Mouse (Mus musculus) stomach, embryonic 14.5 days (tissue): ENCODE measurements around the gene Pde9a. TPM values are rescaled to one million over a fixed set of nuclear protein-coding genes. Genes with fewer than 3 reads are reported as not detected.

Experiments
- ATAC-seq: fragments of 200-750 bp; cut with Nextera tagmentation; 2 replicates; pipeline ENCODE4 v1.8.0; 2017; ENCODE audit warnings: low read depth, moderate TSS enrichment; ENCODE audit not compliant: insufficient number of reproducible peaks, insufficient read depth, low FRiP score
- H3K27ac ChIP-seq: fragments of 300-500 bp; sonication (generic); 2 replicates; pipeline ENCODE4 v1.5.1; 2014; ENCODE audit warnings: mild to moderate bottlenecking, low read length, moderate library complexity, mixed read lengths
- H3K27me3 ChIP-seq: fragments of 300-500 bp; sonication (generic); 2 replicates; pipeline ENCODE4 v1.6.1; 2014; ENCODE audit warnings: low read length, control low read depth, mixed read lengths; ENCODE audit not compliant: control insufficient read depth, insufficient read depth
- H3K36me3 ChIP-seq: fragments of 300-500 bp; sonication (generic); 2 replicates; pipeline ENCODE4 v1.6.1; 2014; ENCODE audit warnings: mild to moderate bottlenecking, control low read depth, low read length, moderate library complexity, mixed read lengths; ENCODE audit not compliant: control insufficient read depth, insufficient read depth
- H3K4me1 ChIP-seq: fragments of 300-500 bp; sonication (generic); 2 replicates; pipeline ENCODE4 v1.6.1; 2014; ENCODE audit warnings: low read length, control low read depth, mixed read lengths; ENCODE audit not compliant: control insufficient read depth, insufficient read depth
- H3K4me2 ChIP-seq: fragments of 300-500 bp; sonication (generic); replicated peaks from 2 replicates; pipeline ENCODE4 v1.6.1; 2014; ENCODE audit warnings: low read depth, low read length, control low read depth
- H3K4me3 ChIP-seq: fragments of 300-500 bp; sonication (generic); 2 replicates; pipeline ENCODE4 v1.5.1; 2014; ENCODE audit warnings: low read depth, low read length, control low read depth
- H3K9ac ChIP-seq: fragments of 300-500 bp; sonication (generic); replicated peaks from 2 replicates; pipeline ENCODE4 v1.6.1; 2014; ENCODE audit warnings: low read depth, mild to moderate bottlenecking, control low read depth, low read length, moderate library complexity, mixed read lengths
- H3K9me3 ChIP-seq: fragments of 300-500 bp; sonication (generic); 2 replicates; pipeline ENCODE4 v1.6.1; 2016; ENCODE audit warnings: low read depth, low read length, control low read depth; ENCODE audit not compliant: control insufficient read depth
- WGBS: fragments of 180-500 bp; shearing (Covaris S2); extraction: QIAGEN DNeasy Blood & Tissue Kit; methylation state at CpG from one replicate; pipeline ENCODE4 v1.1.7; 2014; 5-methylcytosine and 5-hydroxymethylcytosine counted together
- polyA plus RNA-seq: library from polyadenylated mRNA; unstranded; fragments of >200 nt; fragmentation: Nextera tagmentation; extraction: Ambion mirVana; gene quantifications from 2 replicates; pipeline ENCODE4 v1.2.1, GENCODE M21; 2014

The Pde9a gene
- polyA plus RNA-seq, 1 experiment from 2014 or later: 42.8 TPM

GRCm38 (mm10) chr17:31521948-31522347 is 135.9 kb downstream of the Pde9a start:
- no peak overlapping the region; the same call in 1 of the 2 replicates for H3K9ac ChIP-seq
- H3K4me3 ChIP-seq: no peak overlapping the region
- peak overlapping the region; percentile 48; the same call in 1 of the 2 replicates for H3K27ac ChIP-seq
- no peak for ATAC-seq
- no peaks in the 10 kb centered on the region for H3K9me3 ChIP-seq
- no peaks in the 10 kb centered on the region for H3K27me3 ChIP-seq
- H3K4me1 ChIP-seq: no peaks in the 10 kb centered on the region
- H3K4me2 ChIP-seq: peak overlapping the region; percentile 74
- 87% methylated on average over 6 of the region's 6 CpGs for WGBS
- H3K36me3 ChIP-seq: peaks cover 9% of the 10 kb centered on the region

- H3K36me3 ChIP-seq: peaks cover 27% of the 10 kb centered on the region
- no peaks in the 10 kb centered on the region for H3K27me3 ChIP-seq
- no peak overlapping the region for H3K4me3 ChIP-seq
- H3K9ac ChIP-seq: no peak overlapping the region
- 90% methylated on average over 4 of the region's 4 CpGs for WGBS
- no peak overlapping the region for H3K4me2 ChIP-seq
- H3K27ac ChIP-seq: no peak overlapping the region
- no peaks in the 10 kb centered on the region for H3K4me1 ChIP-seq
- H3K9me3 ChIP-seq: no peaks in the 10 kb centered on the region
- no peak for ATAC-seq
Measured at GRCm38 (mm10) chr17:31525114-31525513, 139.1 kb downstream of the Pde9a start.

- Histone ChIP-seq H3K36me3 (peaks cover 30% of the 10 kb centered on the region), H3K27me3 (no peaks in the 10 kb centered on the region)
- no peak for ATAC-seq
Measured at GRCm38 (mm10) chr17:31525816-31526215, 139.8 kb downstream of the Pde9a start.

More at GRCm38 (mm10) chr17:31525816-31526215, 139.8 kb downstream of the Pde9a start:
- Histone ChIP-seq H3K4me1 (no peaks in the 10 kb centered on the region), H3K9ac (no peak overlapping the region), H3K4me3 (no peak overlapping the region), H3K27ac (no peak overlapping the region), H3K9me3 (no peaks in the 10 kb centered on the region), H3K4me2 (no peak overlapping the region)
- 94% methylated on average over 3 of the region's 3 CpGs for WGBS

Other genes with a start within 250 kb of the Pde9a start
- gene Tff2, start 241.9 kb upstream of the Pde9a start, polyA plus RNA-seq: 17.7 and 18.5 TPM in 2 replicates
- 83.1 and 87.0 TPM in 2 replicates for gene Tff1, start 220.9 kb upstream of the Pde9a start, polyA plus RNA-seq
- 0.34 and 0.43 TPM in 2 replicates for gene Tmprss3, start 187.2 kb upstream of the Pde9a start, polyA plus RNA-seq
- 0.21 and 0.49 TPM in 2 replicates for gene Ubash3a, start 178.3 kb upstream of the Pde9a start, polyA plus RNA-seq
- gene Rsph1, start 108.8 kb upstream of the Pde9a start, polyA plus RNA-seq: 0.50 and 0.62 TPM in 2 replicates
- 7.9 and 10.1 TPM in 2 replicates for gene Slc37a1, start 99.4 kb upstream of the Pde9a start, polyA plus RNA-seq
- 34.7 and 36.7 TPM in 2 replicates for gene Wdr4, start 133.8 kb downstream of the Pde9a start, polyA plus RNA-seq
- gene Ndufv3, start 133.9 kb downstream of the Pde9a start, polyA plus RNA-seq: 296 and 346 TPM in 2 replicates
- 44.4 and 45.1 TPM in 2 replicates for gene Pknox1, start 178.5 kb downstream of the Pde9a start, polyA plus RNA-seq